ENCODE assay signal across 9 mouse cellular contexts in genomic region chr14:27621576-27621975, GRCm38 (mm10). TPM values are rescaled to one million over a fixed set of nuclear protein-coding genes. Genes with fewer than 3 reads are reported as not detected.
DNase-seq lines count a peak whose midpoint lies in the region; ATAC-seq lines count a peak whose summit lies in the region.
"Had no signal": no experiment of that assay in that cellular context is flagged by ENCODE, and none has a peak within 500 bp of the region (broad histone marks: within the 10 kb centered on the region; RNA-seq: fewer than 3 reads in every experiment).

No protein-coding gene starts in this region.

- no peak overlapping the region for H3K4me3 ChIP-seq in limb, embryonic 11.5 days (ENCODE audit: low read depth, low read length)
- H3K4me3 ChIP-seq in limb, embryonic 10.5 days, result no peak overlapping the region; the same call in 1 of the 2 replicates
- peak overlapping the region; percentile 79; the same call in 1 of the 2 replicates for H3K4me3 ChIP-seq in hindbrain, embryonic 13.5 days
- no peak overlapping the region for H3K4me3 ChIP-seq in neural tube, embryonic 12.5 days

- WGBS in limb, embryonic 11.5 days, result 45% methylated on average over 8 of the region's 8 CpGs
- 42% methylated on average over 8 of the region's 8 CpGs for WGBS in limb, embryonic 10.5 days
- 48% methylated on average over 8 of the region's 8 CpGs for WGBS in hindbrain, embryonic 13.5 days
- 42% methylated on average over 8 of the region's 8 CpGs for WGBS in neural tube, embryonic 12.5 days

- no peaks in the 10 kb centered on the region for H3K9me3 ChIP-seq in limb, embryonic 11.5 days (ENCODE audit: control insufficient read depth, low read length)
- no peaks in the 10 kb centered on the region for H3K9me3 ChIP-seq in limb, embryonic 10.5 days (replicated peaks)
- no peaks in the 10 kb centered on the region for H3K9me3 ChIP-seq in hindbrain, embryonic 13.5 days
- no peaks in the 10 kb centered on the region for H3K9me3 ChIP-seq in neural tube, embryonic 12.5 days

- H3K4me2 ChIP-seq in limb, embryonic 11.5 days (ENCODE audit: low read depth, severe bottlenecking), result peak overlapping the region; percentile 90; the same call in 1 of the 2 replicates
- H3K4me2 ChIP-seq in hindbrain, embryonic 13.5 days, result peak overlapping the region; percentile 59; the same call in 1 of the 2 replicates
- peak overlapping the region; percentile 88 for H3K4me2 ChIP-seq in neural tube, embryonic 12.5 days (replicated peaks)

- DNase-seq in cerebellum, adult 9-11 months, result peak; percentile 50
- no peak for DNase-seq in cerebellum, postnatal 4 days (ENCODE audit: low spot score in 2 of 2)
- no peak for DNase-seq in limb, embryonic 11.5 days (ENCODE audit: low spot score)
- no peak for DNase-seq in limb, embryonic 10.5 days (ENCODE audit: low spot score)
- DNase-seq in gastrocnemius, postnatal 25 days, result no peak

- no peak overlapping the region for H3K27ac ChIP-seq in limb, embryonic 11.5 days (replicated peaks; ENCODE audit: low read depth, low read length)
- H3K27ac ChIP-seq in limb, embryonic 10.5 days, result no peak overlapping the region
- peak overlapping the region; percentile 23; the same call in 1 of the 2 replicates for H3K27ac ChIP-seq in hindbrain, embryonic 13.5 days
- no peak overlapping the region for H3K27ac ChIP-seq in neural tube, embryonic 12.5 days

- no peaks in the 10 kb centered on the region for H3K4me1 ChIP-seq in limb, embryonic 11.5 days (ENCODE audit: control insufficient read depth, insufficient read depth, low read length)
- peaks cover 18% of the 10 kb centered on the region for H3K4me1 ChIP-seq in limb, embryonic 10.5 days
- peaks cover 12% of the 10 kb centered on the region for H3K4me1 ChIP-seq in hindbrain, embryonic 13.5 days (replicated peaks)
- H3K4me1 ChIP-seq in neural tube, embryonic 12.5 days, result peaks cover 8% of the 10 kb centered on the region; the same call in 1 of the 2 replicates

- peaks cover 6% of the 10 kb centered on the region for H3K27me3 ChIP-seq in limb, embryonic 11.5 days (ENCODE audit: control insufficient read depth, insufficient read depth, low read length)
- H3K27me3 ChIP-seq in limb, embryonic 10.5 days (ENCODE audit: low read depth, poor library complexity, severe bottlenecking), result peaks cover 22% of the 10 kb centered on the region
- 0 out of 2 replicates have a peak, but pooled peaks cover 3% of the 10 kb centered on the region for H3K27me3 ChIP-seq in hindbrain, embryonic 13.5 days
- no peaks in the 10 kb centered on the region; the same call in 1 of the 2 replicates for H3K27me3 ChIP-seq in neural tube, embryonic 12.5 days (replicated peaks)
- H3K27me3 ChIP-seq: Patski had no signal

- ATAC-seq in limb, embryonic 11.5 days (ENCODE audit: insufficient number of reproducible peaks, low FRiP score, low TSS enrichment, low read depth), result no peak
- ATAC-seq in hindbrain, embryonic 13.5 days (ENCODE audit: low FRiP score), result no peak
- no peak for ATAC-seq in neural tube, embryonic 12.5 days (ENCODE audit: low FRiP score, low read depth)
- ATAC-seq in frontal cortex, adult (ENCODE audit: low TSS enrichment), result no peak

- no peaks in the 10 kb centered on the region for H3K36me3 ChIP-seq in limb, embryonic 11.5 days (ENCODE audit: control insufficient read depth, insufficient read depth, low read length)
- H3K36me3 ChIP-seq in limb, embryonic 10.5 days, result no peaks in the 10 kb centered on the region
- no peaks in the 10 kb centered on the region for H3K36me3 ChIP-seq in hindbrain, embryonic 13.5 days
- no peaks in the 10 kb centered on the region for H3K36me3 ChIP-seq in neural tube, embryonic 12.5 days

- no peak overlapping the region for H3K9ac ChIP-seq in limb, embryonic 11.5 days (ENCODE audit: low read length)
- 0 out of 2 replicates have a peak overlapping the region, but pooled peaks have one; percentile 2 for H3K9ac ChIP-seq in hindbrain, embryonic 13.5 days
- no peak overlapping the region for H3K9ac ChIP-seq in neural tube, embryonic 12.5 days

RNA-seq across cellular contexts. Expression of gene Erc2, which starts 0.7 kb away (rescaled TPM):
- 4.7 and 5.7 TPM in 2 replicates for polyA plus RNA-seq in limb, embryonic 11.5 days (2014; fragmentation: Nextera tagmentation; extraction: Ambion mirVana)
- 3.7 and 4.8 TPM in 2 replicates for polyA plus RNA-seq in limb, embryonic 10.5 days (2016; fragmentation: Nextera tagmentation; extraction: Ambion mirVana)
- polyA plus RNA-seq in hindbrain, embryonic 13.5 days (2015; fragmentation: Nextera tagmentation; extraction: Ambion mirVana), result 79.8 and 82.7 TPM in 2 replicates
- 33.1 and 35.7 TPM in 2 replicates for polyA plus RNA-seq in neural tube, embryonic 12.5 days (2016; fragmentation: Nextera tagmentation; extraction: Ambion mirVana)
- under 1 TPM; 0.56 to 0.87 TPM for total RNA-seq in gastrocnemius, postnatal 25 days (2021)
